Mouse (Mus musculus): Measurements from ENCODE around the gene Trak1.

DNA sequence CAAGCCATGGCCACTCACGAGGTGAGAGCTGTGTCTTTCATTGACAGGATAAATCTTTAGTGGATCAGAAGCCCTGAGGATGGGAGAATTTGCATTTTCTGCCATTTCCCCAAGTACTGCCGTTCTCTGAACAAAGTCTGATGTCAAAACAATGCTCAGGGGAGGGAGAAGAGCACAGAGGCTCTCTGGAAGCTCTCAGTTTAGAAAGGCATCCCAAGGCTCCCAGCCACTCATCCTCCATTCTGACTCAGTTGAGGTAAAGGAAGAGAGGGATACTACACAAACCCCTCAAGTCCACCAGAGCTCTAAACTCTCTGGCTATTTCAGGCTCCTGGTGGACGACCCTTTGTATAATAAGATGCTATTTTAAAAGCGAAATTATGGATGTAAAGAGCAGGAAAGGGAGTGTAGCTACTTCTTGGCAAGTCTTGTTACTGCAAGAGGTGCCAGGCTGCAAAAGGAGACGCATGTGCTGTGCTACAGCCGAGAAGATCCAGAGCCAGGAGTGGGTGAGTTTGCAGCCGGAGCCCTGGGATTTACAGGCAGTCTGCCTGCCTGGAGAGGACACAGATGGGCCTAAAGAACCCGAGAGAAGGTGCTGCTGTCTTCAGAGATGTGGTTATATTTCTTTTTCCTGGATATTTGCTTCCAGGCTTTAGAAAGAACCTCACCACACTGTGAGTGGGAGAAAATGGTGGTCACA is 209.3 kb downstream of the Trak1 start:
- TF ChIP-seq CTCF (IDR thresholded peaks at IDR 0.05; ENCODE audit: low read depth, low read length) (no peak), POLR2A (IDR thresholded peaks at IDR 0.05; ENCODE audit: borderline replicate concordance, low read depth, low read length) (no peak)
